Mouse (Mus musculus) hindbrain, embryonic 12.5 days (tissue): ENCODE measurements around the gene Nkx2-1. TPM values are rescaled to one million over a fixed set of nuclear protein-coding genes. Genes with fewer than 3 reads are reported as not detected.

Experiments used
- ATAC-seq: fragments of 200-750 bp; cut with Nextera tagmentation; 2 replicates; pipeline ENCODE4 v1.8.0; 2017; ENCODE audit warnings: moderate TSS enrichment; ENCODE audit not compliant: low FRiP score
- H3K27ac ChIP-seq: fragments of 300-500 bp; sonication (generic); 2 replicates; pipeline ENCODE4 v1.5.1; 2016; ENCODE audit warnings: mild to moderate bottlenecking
- H3K27me3 ChIP-seq: fragments of 300-500 bp; sonication (generic); 2 replicates; pipeline ENCODE4 v1.6.1; 2016; ENCODE audit warnings: mild to moderate bottlenecking
- H3K36me3 ChIP-seq: fragments of 300-500 bp; sonication (generic); 2 replicates; pipeline ENCODE4 v1.6.1; 2016; ENCODE audit warnings: mild to moderate bottlenecking
- H3K4me1 ChIP-seq: fragments of 300-500 bp; sonication (generic); 2 replicates; pipeline ENCODE4 v1.6.1; 2016
- H3K4me2 ChIP-seq: fragments of 300-500 bp; sonication (generic); replicated peaks from 2 replicates; pipeline ENCODE4 v1.6.1; 2016; ENCODE audit warnings: mild to moderate bottlenecking
- H3K4me3 ChIP-seq: fragments of 300-500 bp; sonication (generic); 2 replicates; pipeline ENCODE4 v1.5.1; 2016; ENCODE audit warnings: mild to moderate bottlenecking
- H3K9ac ChIP-seq: fragments of 300-500 bp; sonication (generic); 2 replicates; pipeline ENCODE4 v1.6.1; 2016; ENCODE audit warnings: mild to moderate bottlenecking, moderate library complexity
- H3K9me3 ChIP-seq: fragments of 300-500 bp; sonication (generic); replicated peaks from 2 replicates; pipeline ENCODE4 v1.6.1; 2016; ENCODE audit warnings: mild to moderate bottlenecking
- WGBS: fragments of 180-500 bp; shearing (Covaris S2); methylation state at CpG from one replicate; pipeline ENCODE4 v1.1.7; 2016; 5-methylcytosine and 5-hydroxymethylcytosine counted together
- polyA plus RNA-seq: library from polyadenylated mRNA; unstranded; fragments of >200 nt; fragmentation: Nextera tagmentation; extraction: Ambion mirVana; gene quantifications from 2 replicates; pipeline ENCODE4 v1.2.1, GENCODE M21; 2016

Gene Nkx2-1
- polyA plus RNA-seq = 0.12 and 1.7 TPM in 2 replicates

- H3K27ac ChIP-seq = no peak within 1 kb of the TSS
- H3K9ac ChIP-seq = no peak within 1 kb of the TSS
- H3K4me2 ChIP-seq = no peak within 1 kb of the TSS
Measured at GRCm38 (mm10) chr12:56536884-56537265, at the start of gene Nkx2-1. Nkx2-1 (minus strand) TSS chr12:56536908.

GRCm38 (mm10) chr12:56541068-56541467 lies 4.4 kb upstream of the Nkx2-1 start:
- no peaks in the 10 kb centered on the region for H3K9me3 ChIP-seq
- H3K4me3 ChIP-seq = no peak overlapping the region
- H3K4me1 ChIP-seq = no peaks in the 10 kb centered on the region
- peaks cover 90% of the 10 kb centered on the region for H3K27me3 ChIP-seq
- WGBS = 2% methylated on average over 14 of the region's 14 CpGs
- H3K36me3 ChIP-seq = no peaks in the 10 kb centered on the region
- no peak overlapping the region for H3K27ac ChIP-seq
- ATAC-seq = no peak
- H3K9ac ChIP-seq = no peak overlapping the region
- H3K4me2 ChIP-seq = no peak overlapping the region

More at GRCm38 (mm10) chr12:56536884-56537265, at the start of gene Nkx2-1:
- ATAC-seq = no peak
- 3% methylated on average over 11 of the region's 11 CpGs for WGBS
- peaks cover 100% of the 10 kb centered on the region for H3K27me3 ChIP-seq
- no peaks in the 10 kb centered on the region for H3K36me3 ChIP-seq
- H3K4me1 ChIP-seq = peaks cover 9% of the 10 kb centered on the region
- H3K4me3 ChIP-seq = no peak within 1 kb of the TSS
- H3K9me3 ChIP-seq = no peaks in the 10 kb centered on the region

DNA sequence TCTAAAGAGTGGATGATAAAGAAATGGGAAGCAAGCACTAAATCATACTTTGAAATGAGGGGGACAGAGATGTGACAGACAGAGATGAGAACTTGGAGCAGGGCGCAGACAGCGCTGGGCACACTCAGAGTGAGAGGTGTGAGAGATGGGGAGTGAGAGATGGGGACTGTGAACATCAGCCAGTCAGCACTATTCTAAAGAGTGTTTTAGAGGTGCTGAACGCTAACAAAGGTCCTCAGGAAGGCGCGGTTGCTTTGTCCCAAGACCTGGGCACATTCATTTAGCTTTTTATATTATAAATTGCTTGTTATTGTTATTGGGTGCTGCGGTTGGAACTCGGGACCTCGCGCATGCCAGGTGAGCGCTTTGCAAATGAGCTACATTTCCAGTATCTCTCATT lies 3.9 kb upstream of the Nkx2-1 start:
- Histone ChIP-seq H3K4me1 (no peaks in the 10 kb centered on the region), H3K27ac (no peak overlapping the region), H3K27me3 (peaks cover 90% of the 10 kb centered on the region), H3K9ac (no peak overlapping the region), H3K4me2 (no peak overlapping the region), H3K4me3 (no peak overlapping the region), H3K9me3 (no peaks in the 10 kb centered on the region), H3K36me3 (no peaks in the 10 kb centered on the region)
- WGBS = 3% methylated on average over 10 of the region's 10 CpGs
- ATAC-seq = no peak

GRCm38 (mm10) chr12:56538601-56539000 lies 1.9 kb upstream of the Nkx2-1 start:
- no peak for ATAC-seq
- Histone ChIP-seq H3K9me3 (no peaks in the 10 kb centered on the region), H3K27me3 (peaks cover 98% of the 10 kb centered on the region), H3K36me3 (no peaks in the 10 kb centered on the region), H3K27ac (no peak overlapping the region), H3K4me3 (no peak overlapping the region), H3K4me2 (no peak overlapping the region), H3K4me1 (peaks cover 3% of the 10 kb centered on the region; the same call in 1 of the 2 replicates), H3K9ac (no peak overlapping the region)
- WGBS = 5% methylated on average over 3 of the region's 3 CpGs

GRCm38 (mm10) chr12:56537931-56538330 lies 1.2 kb upstream of the Nkx2-1 start:
- ATAC-seq = no peak
- WGBS = 3% methylated on average over 6 of the region's 6 CpGs
- Histone ChIP-seq H3K36me3 (no peaks in the 10 kb centered on the region), H3K9me3 (no peaks in the 10 kb centered on the region), H3K4me1 (peaks cover 7% of the 10 kb centered on the region), H3K4me2 (no peak overlapping the region), H3K27me3 (peaks cover 99% of the 10 kb centered on the region), H3K4me3 (no peak overlapping the region), H3K27ac (no peak overlapping the region), H3K9ac (no peak overlapping the region)

DNA sequence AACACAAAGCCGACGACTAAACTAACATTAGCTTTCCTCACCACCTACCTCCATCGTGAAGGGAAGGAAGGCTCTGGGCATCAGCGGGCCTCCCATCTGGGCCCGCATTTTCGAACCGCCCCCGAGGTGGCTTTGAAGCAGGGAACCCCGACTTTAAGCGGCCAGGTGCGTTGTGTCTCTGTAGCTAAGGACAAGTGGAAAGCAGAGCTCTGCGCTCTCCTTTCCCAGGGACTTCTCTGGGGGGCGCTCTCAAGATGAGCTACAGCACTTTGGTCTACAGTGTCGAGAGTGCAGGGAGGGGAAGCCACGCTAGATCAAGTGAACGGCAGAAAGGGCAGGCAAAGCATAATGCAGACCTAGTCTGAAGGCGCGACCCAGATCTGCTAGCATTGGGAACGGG lies 634 bp upstream of the Nkx2-1 start:
- H3K4me1 ChIP-seq = peaks cover 9% of the 10 kb centered on the region
- no peak overlapping the region for H3K4me3 ChIP-seq
- H3K9ac ChIP-seq = no peak overlapping the region
- H3K4me2 ChIP-seq = no peak overlapping the region
- no peak for ATAC-seq
- no peak overlapping the region for H3K27ac ChIP-seq
- no peaks in the 10 kb centered on the region for H3K9me3 ChIP-seq
- 1% methylated on average over 19 of the region's 19 CpGs for WGBS
- no peaks in the 10 kb centered on the region for H3K36me3 ChIP-seq
- peaks cover 100% of the 10 kb centered on the region for H3K27me3 ChIP-seq

DNA sequence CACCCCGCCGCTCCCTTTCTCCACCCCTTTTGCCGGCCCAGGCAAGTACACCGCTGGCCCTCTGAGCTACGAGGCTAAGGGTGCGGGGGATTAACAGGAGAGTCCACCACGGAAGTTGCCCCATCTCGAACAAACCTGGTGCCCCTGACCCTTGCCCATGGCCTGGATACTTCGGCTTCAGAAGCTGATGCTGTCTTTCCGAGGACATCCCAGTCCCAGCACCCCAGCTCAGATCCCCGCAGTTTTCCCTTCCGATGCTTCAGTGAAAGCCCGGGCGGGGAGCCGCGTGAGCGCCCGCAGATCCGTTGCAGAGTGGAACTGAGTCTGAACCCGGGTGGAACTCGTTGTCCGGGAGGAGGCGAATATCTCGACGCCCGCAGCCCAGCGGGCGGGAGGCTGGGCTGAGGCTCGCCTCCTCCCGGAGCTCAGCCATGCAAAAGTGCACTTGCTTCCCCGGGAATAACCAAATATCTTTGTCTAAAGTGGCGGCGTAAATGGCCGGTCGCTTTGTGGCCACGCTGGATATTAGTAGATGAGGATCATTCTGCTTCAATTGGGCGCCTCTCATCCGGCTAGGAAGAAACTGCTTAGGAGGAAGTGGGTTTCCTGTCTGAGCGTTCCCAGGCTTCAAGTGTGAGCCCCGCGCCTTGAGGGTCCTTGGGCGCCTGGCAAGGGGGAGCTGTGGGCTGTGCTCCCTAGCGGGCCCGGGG lies 379 bp downstream of the Nkx2-1 start:
- H3K4me1 ChIP-seq = peaks cover 9% of the 10 kb centered on the region
- no peak overlapping the region for H3K27ac ChIP-seq
- ATAC-seq = no peak
- H3K9ac ChIP-seq = no peak overlapping the region
- H3K9me3 ChIP-seq = no peaks in the 10 kb centered on the region
- H3K27me3 ChIP-seq = peaks cover 98% of the 10 kb centered on the region
- WGBS = under 1% methylated on average over 44 of the region's 44 CpGs
- H3K36me3 ChIP-seq = no peaks in the 10 kb centered on the region
- no peak overlapping the region for H3K4me2 ChIP-seq
- no peak overlapping the region for H3K4me3 ChIP-seq

DNA sequence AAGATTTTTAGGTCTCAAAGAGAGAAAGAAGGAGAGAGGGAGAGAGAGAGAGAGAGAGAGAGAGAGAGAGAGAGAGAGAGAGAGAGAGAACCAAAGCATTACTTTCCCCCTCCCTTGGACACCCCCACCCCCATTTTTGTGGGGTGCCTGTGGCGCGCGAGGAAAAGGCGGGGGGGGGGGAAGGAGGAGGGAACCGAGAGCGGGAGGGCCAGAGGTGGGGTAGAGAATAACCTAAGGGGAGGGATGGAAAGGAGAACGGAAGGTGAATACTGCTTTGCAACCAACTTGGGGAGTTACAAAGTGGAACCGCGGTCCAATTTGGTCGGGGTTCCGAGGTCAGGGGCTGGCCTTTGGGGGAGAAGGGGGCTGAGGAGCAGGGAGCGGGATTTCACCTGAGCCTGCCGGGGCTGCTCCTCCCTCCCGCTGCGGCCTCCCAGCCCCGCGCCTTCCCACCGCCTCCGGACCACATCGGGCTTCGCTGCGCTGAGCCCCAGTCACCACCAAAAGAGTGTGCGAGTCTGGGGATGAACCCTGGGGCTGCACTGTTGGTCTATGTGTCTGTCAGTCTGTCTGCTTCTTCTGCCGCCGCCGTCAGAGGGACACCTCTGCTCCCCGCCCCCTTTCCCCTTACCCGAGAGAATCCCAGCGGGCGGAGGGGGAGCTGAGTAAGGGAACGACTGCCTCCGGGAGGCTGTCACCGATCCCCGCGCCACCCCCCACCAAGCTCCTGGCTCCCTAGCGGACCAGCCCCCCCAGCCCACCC lies 1.1 kb downstream of the Nkx2-1 start:
- no peak overlapping the region for H3K4me2 ChIP-seq
- 2% methylated on average over 29 of the region's 36 CpGs for WGBS
- H3K36me3 ChIP-seq = no peaks in the 10 kb centered on the region
- no peak overlapping the region for H3K9ac ChIP-seq
- H3K27ac ChIP-seq = no peak overlapping the region
- H3K27me3 ChIP-seq = peaks cover 98% of the 10 kb centered on the region
- no peak overlapping the region for H3K4me3 ChIP-seq
- no peak for ATAC-seq
- H3K9me3 ChIP-seq = no peaks in the 10 kb centered on the region
- peaks cover 9% of the 10 kb centered on the region for H3K4me1 ChIP-seq

GRCm38 (mm10) chr12:56534651-56535326 lies 1.9 kb downstream of the Nkx2-1 start:
- ATAC-seq = peak; percentile 29; the same call in 1 of the 2 replicates
- no peaks in the 10 kb centered on the region for H3K36me3 ChIP-seq
- H3K4me3 ChIP-seq = peak overlapping the region; percentile 11
- H3K9ac ChIP-seq = no peak overlapping the region
- H3K4me1 ChIP-seq = peaks cover 9% of the 10 kb centered on the region
- no peaks in the 10 kb centered on the region for H3K9me3 ChIP-seq
- no peak overlapping the region for H3K27ac ChIP-seq
- under 1% methylated on average over 62 of the region's 62 CpGs for WGBS
- H3K27me3 ChIP-seq = peaks cover 98% of the 10 kb centered on the region
- H3K4me2 ChIP-seq = peak overlapping the region; percentile 36

- Histone ChIP-seq H3K4me2 (peak overlapping the region; percentile 36), H3K9me3 (no peaks in the 10 kb centered on the region), H3K36me3 (no peaks in the 10 kb centered on the region), H3K4me1 (peaks cover 9% of the 10 kb centered on the region), H3K27me3 (peaks cover 98% of the 10 kb centered on the region), H3K27ac (no peak overlapping the region), H3K4me3 (peak overlapping the region; percentile 11), H3K9ac (no peak overlapping the region)
- WGBS = under 1% methylated on average over 24 of the region's 24 CpGs
- peak; percentile 30; the same call in 1 of the 2 replicates for ATAC-seq
Measured at GRCm38 (mm10) chr12:56534311-56534650, 2.4 kb downstream of the Nkx2-1 start.

DNA sequence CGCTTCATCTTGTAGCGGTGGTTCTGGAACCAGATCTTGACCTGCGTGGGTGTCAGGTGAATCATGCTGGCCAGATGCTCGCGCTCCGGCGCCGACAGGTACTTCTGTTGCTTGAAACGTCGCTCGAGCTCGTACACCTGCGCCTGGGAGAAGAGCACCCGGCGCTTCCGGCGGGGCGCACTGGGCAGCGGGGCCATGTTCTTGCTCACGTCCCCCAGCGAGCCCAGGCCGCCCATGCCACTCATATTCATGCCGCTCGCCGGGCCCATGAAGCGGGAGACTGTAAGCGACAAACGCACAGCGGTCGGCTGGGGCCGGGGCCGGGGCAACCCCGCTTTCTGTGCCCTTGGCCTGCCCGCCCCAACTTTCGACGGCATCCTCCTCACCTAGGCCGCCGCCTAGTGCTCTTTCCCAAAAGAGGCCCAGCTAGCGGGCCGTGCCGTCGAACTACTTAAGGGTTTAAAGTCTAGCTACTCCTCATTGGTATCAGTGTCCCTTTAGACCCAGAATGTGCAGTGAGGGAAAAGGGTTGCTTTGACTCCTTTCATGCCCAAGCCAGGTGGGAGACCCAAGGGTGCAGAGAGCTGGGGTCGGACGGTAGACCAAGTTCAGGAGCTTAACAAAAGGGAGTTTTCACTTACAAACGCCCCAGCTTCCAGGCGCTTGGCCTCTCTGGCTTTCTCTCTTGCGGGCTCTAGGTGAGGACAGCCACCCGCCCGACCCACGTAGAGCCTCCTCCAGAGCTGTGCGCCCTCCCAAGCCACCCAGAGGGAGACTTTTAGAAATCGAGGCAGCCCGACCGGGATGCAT lies 3.0 kb downstream of the Nkx2-1 start:
- Histone ChIP-seq H3K4me3 (peak overlapping the region; percentile 6; the same call in 1 of the 2 replicates), H3K4me2 (peak overlapping the region; percentile 14; the same call in 1 of the 2 replicates), H3K27me3 (peaks cover 98% of the 10 kb centered on the region), H3K4me1 (peaks cover 9% of the 10 kb centered on the region), H3K9ac (no peak overlapping the region), H3K9me3 (no peaks in the 10 kb centered on the region), H3K36me3 (no peaks in the 10 kb centered on the region), H3K27ac (no peak overlapping the region)
- WGBS = 1% methylated on average over 52 of the region's 54 CpGs
- ATAC-seq = no peak
